In genomic region chr11:86751010-86751409, GRCm38 (mm10) we compare ENCODE assay signal across 26 mouse cellular contexts. TPM values are rescaled to one million over a fixed set of nuclear protein-coding genes. Genes with fewer than 3 reads are reported as not detected.
A peak's percentile ranks its signal among the peaks of the same experiment; 100 is the strongest.
DNase-seq lines count a peak whose midpoint lies in the region; ATAC-seq and TF ChIP-seq lines count a peak whose summit lies in the region.
"Had no signal": no experiment of that assay in that cellular context is flagged by ENCODE, and none has a peak within 500 bp of the region (broad histone marks: within the 10 kb centered on the region; RNA-seq: fewer than 3 reads in every experiment).

No protein-coding gene starts in this region.

- DNase-seq in gastrocnemius, adult 2 months = no peak
- no peak for DNase-seq in gastrocnemius, postnatal 14 days
- DNase-seq in liver, postnatal 0 days = no peak
- no peak for DNase-seq in liver, embryonic 13.5 days
- DNase-seq in layer of hippocampus, adult 11-12 months (ENCODE audit: low spot score) = no peak
- DNase-seq: adrenal gland, postnatal 14 days; cerebellum, adult 11-12 months; gastrocnemius, postnatal 25 days; heart, adult 18-20 months; kidney, adult 8-10 months; kidney, postnatal 10 days; lung, postnatal 4 days; retina, postnatal 1 day; right cerebral cortex, postnatal 14 days; thymus, adult 18-20 months; thymus, postnatal 25 days had no signal

- no peak for TF ChIP-seq EP300 in liver, postnatal 0 days (IDR thresholded peaks at IDR 0.05; ENCODE audit: low read depth)

- H3K36me3 ChIP-seq in liver, embryonic 12.5 days = peaks cover 40% of the 10 kb centered on the region
- 0 out of 2 replicates have a peak, but pooled peaks cover 5% of the 10 kb centered on the region for H3K36me3 ChIP-seq in liver, postnatal 0 days (replicated peaks; ENCODE audit: insufficient read depth, low read length)
- H3K36me3 ChIP-seq in liver, embryonic 13.5 days = peaks cover 23% of the 10 kb centered on the region
- no peaks in the 10 kb centered on the region for H3K36me3 ChIP-seq in hindbrain, embryonic 13.5 days
- H3K36me3 ChIP-seq: heart, embryonic 15.5 days; midbrain, embryonic 15.5 days; neural tube, embryonic 15.5 days; stomach, embryonic 15.5 days had no signal

- peak overlapping the region; percentile 41 for H3K4me2 ChIP-seq in liver, embryonic 12.5 days
- no peak overlapping the region for H3K4me2 ChIP-seq in liver, postnatal 0 days (ENCODE audit: low read depth, low read length)
- peak overlapping the region; percentile 18 for H3K4me2 ChIP-seq in liver, embryonic 13.5 days
- H3K4me2 ChIP-seq in hindbrain, embryonic 13.5 days = no peak overlapping the region
- H3K4me2 ChIP-seq: forebrain, embryonic 13.5 days; heart, embryonic 15.5 days; hindbrain, embryonic 12.5 days; midbrain, embryonic 15.5 days; neural tube, embryonic 15.5 days; stomach, embryonic 15.5 days had no signal

- H3K9ac ChIP-seq in liver, embryonic 12.5 days = 0 out of 2 replicates have a peak overlapping the region, but pooled peaks have one; percentile 17
- H3K9ac ChIP-seq in liver, postnatal 0 days (replicated peaks) = no peak overlapping the region
- peak overlapping the region; percentile 11; the same call in 1 of the 2 replicates for H3K9ac ChIP-seq in liver, embryonic 13.5 days
- no peak overlapping the region for H3K9ac ChIP-seq in hindbrain, embryonic 13.5 days
- H3K9ac ChIP-seq: forebrain, embryonic 13.5 days; heart, embryonic 15.5 days; hindbrain, embryonic 12.5 days; midbrain, embryonic 15.5 days; neural tube, embryonic 15.5 days; stomach, embryonic 15.5 days had no signal

- peak; percentile 54; the same call in 1 of the 2 replicates for ATAC-seq in liver, embryonic 12.5 days
- no peak for ATAC-seq in liver, postnatal 0 days
- peak; percentile 58; the same call in 1 of the 2 replicates for ATAC-seq in liver, embryonic 13.5 days (ENCODE audit: low read depth)
- no peak for ATAC-seq in hindbrain, embryonic 13.5 days (ENCODE audit: low FRiP score)
- ATAC-seq: forebrain, embryonic 13.5 days; intestine, embryonic 16.5 days; midbrain, embryonic 15.5 days had no signal

- 84% methylated on average over 1 of the region's 1 CpGs for WGBS in liver, embryonic 12.5 days (ENCODE audit: insufficient replicate concordance)
- WGBS in liver, postnatal 0 days (ENCODE audit: insufficient replicate concordance) = 92% methylated on average over 1 of the region's 1 CpGs
- 81% methylated on average over 1 of the region's 1 CpGs for WGBS in liver, embryonic 13.5 days (ENCODE audit: insufficient replicate concordance)
- 97% methylated on average over 1 of the region's 1 CpGs for WGBS in hindbrain, embryonic 13.5 days

- H3K4me1 ChIP-seq in liver, embryonic 12.5 days = peaks cover 87% of the 10 kb centered on the region
- peaks cover 53% of the 10 kb centered on the region for H3K4me1 ChIP-seq in liver, postnatal 0 days (ENCODE audit: insufficient read depth)
- H3K4me1 ChIP-seq in liver, embryonic 13.5 days (replicated peaks) = peaks cover 90% of the 10 kb centered on the region
- peaks cover 38% of the 10 kb centered on the region for H3K4me1 ChIP-seq in hindbrain, embryonic 13.5 days (replicated peaks)

- H3K27me3 ChIP-seq in liver, embryonic 12.5 days (replicated peaks) = no peaks in the 10 kb centered on the region
- no peaks in the 10 kb centered on the region for H3K27me3 ChIP-seq in liver, postnatal 0 days (ENCODE audit: insufficient read depth, low read length)
- no peaks in the 10 kb centered on the region for H3K27me3 ChIP-seq in liver, embryonic 13.5 days
- H3K27me3 ChIP-seq in hindbrain, embryonic 13.5 days = no peaks in the 10 kb centered on the region
- H3K27me3 ChIP-seq: forebrain, embryonic 13.5 days; heart, embryonic 15.5 days; hindbrain, embryonic 12.5 days; midbrain, embryonic 15.5 days; neural tube, embryonic 15.5 days; stomach, embryonic 15.5 days had no signal

- TF ChIP-seq CTCF in gastrocnemius, adult 2 months (IDR thresholded peaks at IDR 0.05) = no peak
- TF ChIP-seq CTCF in liver, postnatal 0 days (IDR thresholded peaks at IDR 0.05; ENCODE audit: low read depth) = no peak

- peak overlapping the region; percentile 82 for H3K27ac ChIP-seq in gastrocnemius, adult 2 months
- H3K27ac ChIP-seq in liver, embryonic 12.5 days = peak overlapping the region; percentile 69
- no peak overlapping the region for H3K27ac ChIP-seq in liver, postnatal 0 days (ENCODE audit: low read depth)
- H3K27ac ChIP-seq in liver, embryonic 13.5 days = peak overlapping the region; percentile 65
- H3K27ac ChIP-seq in hindbrain, embryonic 13.5 days = no peak overlapping the region
- H3K27ac ChIP-seq: forebrain, embryonic 13.5 days; heart, embryonic 15.5 days; hindbrain, embryonic 12.5 days; midbrain, embryonic 10.5 days; midbrain, embryonic 15.5 days; neural tube, embryonic 15.5 days; stomach, embryonic 15.5 days had no signal

- H3K4me3 ChIP-seq in gastrocnemius, adult 2 months = 0 out of 2 replicates have a peak overlapping the region, but pooled peaks have one; percentile 5
- H3K4me3 ChIP-seq in liver, embryonic 12.5 days = peak overlapping the region; percentile 9; the same call in 1 of the 2 replicates
- H3K4me3 ChIP-seq in liver, postnatal 0 days (ENCODE audit: low read depth, low read length) = no peak overlapping the region
- peak overlapping the region; percentile 22; the same call in 1 of the 2 replicates for H3K4me3 ChIP-seq in liver, embryonic 13.5 days (replicated peaks)
- H3K4me3 ChIP-seq in hindbrain, embryonic 13.5 days = no peak overlapping the region
- H3K4me3 ChIP-seq: forebrain, embryonic 13.5 days; heart, embryonic 15.5 days; hindbrain, embryonic 12.5 days; midbrain, embryonic 10.5 days; midbrain, embryonic 15.5 days; neural tube, embryonic 15.5 days; stomach, embryonic 15.5 days had no signal

- intact Hi-C loops in gastrocnemius, adult 2 months (cut with DNase I) = no loop called here
- intact Hi-C loops in gastrocnemius, postnatal 14 days (cut with DNase I; ENCODE audit: low total_unique reads) = no loop called here

- no peaks in the 10 kb centered on the region for H3K9me3 ChIP-seq in liver, embryonic 12.5 days (replicated peaks)
- H3K9me3 ChIP-seq in liver, postnatal 0 days (ENCODE audit: low read length) = no peaks in the 10 kb centered on the region
- no peaks in the 10 kb centered on the region for H3K9me3 ChIP-seq in liver, embryonic 13.5 days (replicated peaks)
- H3K9me3 ChIP-seq in hindbrain, embryonic 13.5 days = no peaks in the 10 kb centered on the region
- H3K9me3 ChIP-seq: forebrain, embryonic 13.5 days; heart, embryonic 15.5 days; hindbrain, embryonic 12.5 days; midbrain, embryonic 10.5 days; midbrain, embryonic 15.5 days; neural tube, embryonic 15.5 days; stomach, embryonic 15.5 days had no signal

RNA-seq across cellular contexts. Expression of gene Cltc, which starts 6.4 kb away (rescaled TPM):
- 100 to 1,000 TPM; 134 to 136 TPM for total RNA-seq in gastrocnemius, adult 2 months (2021)
- total RNA-seq in gastrocnemius, postnatal 14 days (2021) = 100 to 1,000 TPM; 118 to 122 TPM
- 133 and 135 TPM in 2 replicates for polyA plus RNA-seq in liver, embryonic 12.5 days (2016; fragmentation: Nextera tagmentation; extraction: Ambion mirVana)
- polyA plus RNA-seq in liver, postnatal 0 days (2015; fragmentation: Nextera tagmentation; extraction: Ambion mirVana) = 34.1 and 42.4 TPM in 2 replicates
- polyA plus RNA-seq in liver, embryonic 13.5 days (2015; fragmentation: Nextera tagmentation; extraction: Ambion mirVana) = 80.0 and 104 TPM in 2 replicates
- polyA plus RNA-seq in hindbrain, embryonic 13.5 days (2015; fragmentation: Nextera tagmentation; extraction: Ambion mirVana) = 146 and 149 TPM in 2 replicates

RNA-seq across cellular contexts. Expression of gene Dhx40, which starts 56.5 kb away (rescaled TPM):
- 10 to 100 TPM in 1 of 2 experiments, 1 to 10 TPM in 1; 9.8 to 11.1 TPM for total RNA-seq in gastrocnemius, adult 2 months (2021)
- total RNA-seq in gastrocnemius, postnatal 14 days (2021) = 10 to 100 TPM; 11.8 to 12.1 TPM
- polyA plus RNA-seq in liver, embryonic 12.5 days (2016; fragmentation: Nextera tagmentation; extraction: Ambion mirVana) = 10.0 TPM in 2 replicates
- 7.8 and 8.0 TPM in 2 replicates for polyA plus RNA-seq in liver, postnatal 0 days (2015; fragmentation: Nextera tagmentation; extraction: Ambion mirVana)
- polyA plus RNA-seq in liver, embryonic 13.5 days (2015; fragmentation: Nextera tagmentation; extraction: Ambion mirVana) = 8.5 and 11.4 TPM in 2 replicates
- polyA plus RNA-seq in hindbrain, embryonic 13.5 days (2015; fragmentation: Nextera tagmentation; extraction: Ambion mirVana) = 27.3 and 28.3 TPM in 2 replicates

Comparison
In these comparisons a context has a peak if more than half of its experiments do, and no peak if none do; other contexts are left out.
1. H3K27ac ChIP-seq: peak in gastrocnemius, adult 2 months (single experiment), liver, embryonic 12.5 days (single experiment) and liver, embryonic 13.5 days (single experiment); none in liver, postnatal 0 days (single experiment) and hindbrain, embryonic 13.5 days (single experiment).
2. H3K4me3 ChIP-seq: peak in gastrocnemius, adult 2 months (single experiment), liver, embryonic 12.5 days (single experiment) and liver, embryonic 13.5 days (single experiment); none in liver, postnatal 0 days (single experiment) and hindbrain, embryonic 13.5 days (single experiment).
3. ATAC-seq: peak in liver, embryonic 12.5 days (single experiment) and liver, embryonic 13.5 days (single experiment); none in liver, postnatal 0 days (single experiment) and hindbrain, embryonic 13.5 days (single experiment).
4. H3K4me2 ChIP-seq: peak in liver, embryonic 12.5 days (single experiment) and liver, embryonic 13.5 days (single experiment); none in liver, postnatal 0 days (single experiment) and hindbrain, embryonic 13.5 days (single experiment).
5. H3K9ac ChIP-seq: peak in liver, embryonic 12.5 days (single experiment) and liver, embryonic 13.5 days (single experiment); none in liver, postnatal 0 days (single experiment) and hindbrain, embryonic 13.5 days (single experiment).